Mouse (Mus musculus): Measurements from ENCODE around the gene Proser2. TPM values are rescaled to one million over a fixed set of nuclear protein-coding genes. Genes with fewer than 3 reads are reported as not detected.
"Not testable (repeated sequence)": the region's sequence is repeated elsewhere in the genome, so short reads cannot be mapped to it uniquely, and the experiment has no call there.

The Proser2 gene
- polyA plus RNA-seq, 1 experiment from 2014 or later: 8.8 TPM

- Histone ChIP-seq H3K4me1 (0 out of 2 replicates have a peak, but pooled peaks cover 3% of the 10 kb centered on the region), H3K4me2 (replicated peaks) (no peak overlapping the region), H3K27me3 (no peaks in the 10 kb centered on the region), H3K36me3 (no peaks in the 10 kb centered on the region), H3K27ac (no peak overlapping the region), H3K4me3 (no peak overlapping the region), H3K9me3 (no peaks in the 10 kb centered on the region; the same call in 1 of the 2 replicates), H3K9ac (no peak overlapping the region)
- 67% methylated on average over 2 of the region's 2 CpGs for WGBS
- no peak for ATAC-seq (ENCODE audit: low FRiP score, low read depth)
These were observed 8.9 kb downstream of the Proser2 start for GRCm38 (mm10) chr2:6121091-6121490.

GRCm38 (mm10) chr2:6118246-6118645, 11.8 kb downstream of the Proser2 start:
- 78% methylated on average over 10 of the region's 10 CpGs for WGBS
- peak; percentile 32; the same call in 1 of the 2 replicates for ATAC-seq (ENCODE audit: low FRiP score, low read depth)
- no peak overlapping the region for H3K4me3 ChIP-seq

GRCm38 (mm10) chr2:6113792-6114191, 16.2 kb downstream of the Proser2 start:
- Histone ChIP-seq H3K27ac (no peak overlapping the region), H3K4me3 (no peak overlapping the region), H3K4me2 (replicated peaks) (no peak overlapping the region), H3K4me1 (no peaks in the 10 kb centered on the region), H3K27me3 (no peaks in the 10 kb centered on the region), H3K9ac (no peak overlapping the region), H3K36me3 (no peaks in the 10 kb centered on the region), H3K9me3 (no peaks in the 10 kb centered on the region; the same call in 1 of the 2 replicates)
- WGBS: 85% methylated on average over 12 of the region's 12 CpGs
- ATAC-seq (ENCODE audit: low FRiP score, low read depth): no peak

More at GRCm38 (mm10) chr2:6118246-6118645, 11.8 kb downstream of the Proser2 start:
- H3K27me3 ChIP-seq: no peaks in the 10 kb centered on the region
- H3K36me3 ChIP-seq: no peaks in the 10 kb centered on the region
- H3K4me1 ChIP-seq: no peaks in the 10 kb centered on the region
- H3K9ac ChIP-seq: no peak overlapping the region
- no peak overlapping the region for H3K4me2 ChIP-seq (replicated peaks)
- H3K9me3 ChIP-seq: no peaks in the 10 kb centered on the region; the same call in 1 of the 2 replicates
- H3K27ac ChIP-seq: no peak overlapping the region

GRCm38 (mm10) chr2:6112619-6113018, 17.4 kb downstream of the Proser2 start:
- Histone ChIP-seq H3K27me3 (no peaks in the 10 kb centered on the region), H3K9me3 (no peaks in the 10 kb centered on the region; the same call in 1 of the 2 replicates), H3K36me3 (no peaks in the 10 kb centered on the region), H3K27ac (no peak overlapping the region), H3K4me3 (no peak overlapping the region), H3K9ac (no peak overlapping the region), H3K4me2 (replicated peaks) (no peak overlapping the region), H3K4me1 (no peaks in the 10 kb centered on the region)
- ATAC-seq (ENCODE audit: low FRiP score, low read depth): no peak
- WGBS: 76% methylated on average over 4 of the region's 4 CpGs

GRCm38 (mm10) chr2:6105437-6105836, 24.6 kb downstream of the Proser2 start:
- Histone ChIP-seq H3K9ac (no peak overlapping the region), H3K4me3 (no peak overlapping the region), H3K4me2 (replicated peaks) (no peak overlapping the region), H3K27ac (no peak overlapping the region), H3K9me3 (no peaks in the 10 kb centered on the region), H3K36me3 (no peaks in the 10 kb centered on the region; the same call in 1 of the 2 replicates), H3K4me1 (peaks cover 6% of the 10 kb centered on the region), H3K27me3 (peaks cover 24% of the 10 kb centered on the region)
- no peak for ATAC-seq (ENCODE audit: low FRiP score, low read depth)
- 89% methylated on average over 2 of the region's 2 CpGs for WGBS

- 0 out of 2 replicates have a peak, but pooled peaks have one; percentile 4 for ATAC-seq (ENCODE audit: low FRiP score, low read depth)
These were observed 29.3 kb downstream of the Proser2 start for GRCm38 (mm10) chr2:6100755-6101154.

GRCm38 (mm10) chr2:6100027-6100749, 29.8 kb downstream of the Proser2 start:
- H3K9ac ChIP-seq: peak overlapping the region; percentile 68
- H3K4me3 ChIP-seq: peak overlapping the region; percentile 54
- peaks cover 29% of the 10 kb centered on the region for H3K4me1 ChIP-seq
- peak; percentile 73 for ATAC-seq (ENCODE audit: low FRiP score, low read depth)
- H3K27me3 ChIP-seq: peaks cover 41% of the 10 kb centered on the region
- WGBS: 4% methylated on average over 51 of the region's 51 CpGs
- no peak overlapping the region for H3K27ac ChIP-seq
- H3K4me2 ChIP-seq (replicated peaks): peak overlapping the region; percentile 93
- no peaks in the 10 kb centered on the region for H3K36me3 ChIP-seq
- H3K9me3 ChIP-seq: no peaks in the 10 kb centered on the region

More at GRCm38 (mm10) chr2:6100755-6101154, 29.3 kb downstream of the Proser2 start:
- peaks cover 29% of the 10 kb centered on the region for H3K4me1 ChIP-seq
- peaks cover 41% of the 10 kb centered on the region for H3K27me3 ChIP-seq
- H3K4me3 ChIP-seq: peak overlapping the region; percentile 54
- H3K36me3 ChIP-seq: no peaks in the 10 kb centered on the region
- H3K9ac ChIP-seq: peak overlapping the region; percentile 68
- 39% methylated on average over 20 of the region's 20 CpGs for WGBS
- no peak overlapping the region for H3K27ac ChIP-seq
- H3K4me2 ChIP-seq (replicated peaks): peak overlapping the region; percentile 93
- no peaks in the 10 kb centered on the region for H3K9me3 ChIP-seq

GRCm38 (mm10) chr2:6099443-6099842, 30.6 kb downstream of the Proser2 start:
- Histone ChIP-seq H3K27ac (no peak overlapping the region), H3K9me3 (no peaks in the 10 kb centered on the region), H3K4me2 (replicated peaks) (0 out of 2 replicates have a peak overlapping the region, but pooled peaks have one; percentile 21), H3K9ac (no peak overlapping the region), H3K36me3 (no peaks in the 10 kb centered on the region), H3K27me3 (peaks cover 41% of the 10 kb centered on the region), H3K4me1 (peaks cover 29% of the 10 kb centered on the region), H3K4me3 (no peak overlapping the region)
- 66% methylated on average over 9 of the region's 9 CpGs for WGBS
- ATAC-seq (ENCODE audit: low FRiP score, low read depth): no peak

GRCm38 (mm10) chr2:6098924-6099323, 31.1 kb downstream of the Proser2 start:
- Histone ChIP-seq H3K36me3 (no peaks in the 10 kb centered on the region), H3K4me1 (peaks cover 29% of the 10 kb centered on the region), H3K4me3 (no peak overlapping the region), H3K27me3 (peaks cover 41% of the 10 kb centered on the region), H3K27ac (peak overlapping the region; percentile 6; the same call in 1 of the 2 replicates), H3K4me2 (replicated peaks) (peak overlapping the region; percentile 21), H3K9ac (no peak overlapping the region), H3K9me3 (no peaks in the 10 kb centered on the region)
- WGBS: 12% methylated on average over 6 of the region's 6 CpGs
- ATAC-seq (ENCODE audit: low FRiP score, low read depth): peak; percentile 78

GRCm38 (mm10) chr2:6097113-6097716, 32.8 kb downstream of the Proser2 start:
- H3K9me3 ChIP-seq: no peaks in the 10 kb centered on the region
- ATAC-seq (ENCODE audit: low FRiP score, low read depth): no peak
- H3K27ac ChIP-seq: no peak overlapping the region
- H3K4me3 ChIP-seq: no peak overlapping the region
- 71% methylated on average over 7 of the region's 7 CpGs for WGBS
- peaks cover 29% of the 10 kb centered on the region for H3K4me1 ChIP-seq
- H3K9ac ChIP-seq: no peak overlapping the region
- H3K36me3 ChIP-seq: no peaks in the 10 kb centered on the region
- no peak overlapping the region for H3K4me2 ChIP-seq (replicated peaks)
- H3K27me3 ChIP-seq: peaks cover 35% of the 10 kb centered on the region

- not testable (repeated sequence) for H3K4me2 ChIP-seq (replicated peaks); H3K36me3 ChIP-seq; H3K9me3 ChIP-seq; H3K4me3 ChIP-seq; ATAC-seq (ENCODE audit: low FRiP score, low read depth); H3K27me3 ChIP-seq; H3K27ac ChIP-seq; H3K9ac ChIP-seq
- 86% methylated on average over 16 of the region's 16 CpGs for WGBS
- H3K4me1 ChIP-seq: peaks cover 20% of the 10 kb centered on the region
These were observed 40.1 kb downstream of the Proser2 start for GRCm38 (mm10) chr2:6089941-6090340.

- Histone ChIP-seq H3K4me1 (peaks cover 20% of the 10 kb centered on the region), H3K27ac (no peak overlapping the region), H3K4me2 (replicated peaks) (no peak overlapping the region), H3K27me3 (no peaks in the 10 kb centered on the region), H3K9ac (no peak overlapping the region), H3K4me3 (no peak overlapping the region), H3K9me3 (no peaks in the 10 kb centered on the region), H3K36me3 (no peaks in the 10 kb centered on the region)
- ATAC-seq (ENCODE audit: low FRiP score, low read depth): no peak
- WGBS: 92% methylated on average over 5 of the region's 5 CpGs
These were observed 42.9 kb downstream of the Proser2 start for GRCm38 (mm10) chr2:6087151-6087550.
